Mouse (Mus musculus) stomach, postnatal 0 days (tissue): Measurements from ENCODE around the gene Ankrd44. TPM values are rescaled to one million over a fixed set of nuclear protein-coding genes. Genes with fewer than 3 reads are reported as not detected.
"Not testable (repeated sequence)": the region's sequence is repeated elsewhere in the genome, so short reads cannot be mapped to it uniquely, and the experiment has no call there.

Experiments
- ATAC-seq: fragments of 200-750 bp; cut with Nextera tagmentation; 2 replicates; pipeline ENCODE4 v1.8.0; 2017; ENCODE audit not compliant: low FRiP score, low TSS enrichment
- DNase-seq: peaks from one replicate; pipeline ENCODE4 v3.0.0-alpha.2; 2016; ENCODE audit warnings: low spot score
- H3K27ac ChIP-seq: fragments of 300-500 bp; sonication (generic); replicated peaks from 2 replicates; pipeline ENCODE4 v1.5.1; 2014; ENCODE audit warnings: mild to moderate bottlenecking, control low read depth
- H3K27me3 ChIP-seq: fragments of 300-500 bp; sonication (generic); 2 replicates; pipeline ENCODE4 v1.6.1; 2014; ENCODE audit warnings: low read length; ENCODE audit not compliant: control insufficient read depth, insufficient read depth
- H3K36me3 ChIP-seq: fragments of 300-500 bp; sonication (generic); 2 replicates; pipeline ENCODE4 v1.6.1; 2014; ENCODE audit warnings: low read length, mixed read lengths; ENCODE audit not compliant: control insufficient read depth, insufficient read depth
- H3K4me1 ChIP-seq: fragments of 300-500 bp; sonication (generic); replicated peaks from 2 replicates; pipeline ENCODE4 v1.6.1; 2014; ENCODE audit warnings: antibody characterized with exemption; ENCODE audit not compliant: control insufficient read depth, insufficient read depth
- H3K4me2 ChIP-seq: fragments of 300-500 bp; sonication (generic); replicated peaks from 2 replicates; pipeline ENCODE4 v1.6.1; 2014; ENCODE audit warnings: low read depth, mild to moderate bottlenecking, control low read depth, moderate library complexity
- H3K4me3 ChIP-seq: fragments of 300-500 bp; sonication (generic); 2 replicates; pipeline ENCODE4 v1.5.1; 2014; ENCODE audit warnings: low read depth, low read length, control low read depth
- H3K9ac ChIP-seq: fragments of 300-500 bp; sonication (generic); 2 replicates; pipeline ENCODE4 v1.6.1; 2014; ENCODE audit warnings: mild to moderate bottlenecking, low read length, control low read depth, mixed read lengths
- H3K9me3 ChIP-seq: fragments of 300-500 bp; sonication (generic); 2 replicates; pipeline ENCODE4 v1.6.1; 2016; ENCODE audit warnings: low read length; ENCODE audit not compliant: control insufficient read depth
- CTCF ChIP-seq: IDR thresholded peaks from 2 replicates; pipeline ENCODE4 v1.5.1; 2016; ENCODE audit warnings: antibody characterized with exemption, low read depth, mild to moderate bottlenecking, moderate library complexity
- EP300 ChIP-seq: optimal IDR thresholded peaks from 2 replicates; pipeline ENCODE3; 2016; ENCODE audit warnings: antibody characterized with exemption
- WGBS: fragments of 180-500 bp; shearing (Covaris S2); extraction: QIAGEN DNeasy Blood & Tissue Kit; methylation state at CpG from one replicate; pipeline ENCODE4 v1.1.7; 2014; 5-methylcytosine and 5-hydroxymethylcytosine counted together
- polyA plus RNA-seq: library from polyadenylated mRNA; unstranded; fragments of >200 nt; fragmentation: Nextera tagmentation; extraction: Ambion mirVana; gene quantifications from 2 replicates; pipeline ENCODE4 v1.2.1, GENCODE M21; 2015

The Ankrd44 gene
- polyA plus RNA-seq, 1 experiment from 2014 or later = 7.8 TPM

- WGBS = 67% methylated on average over 9 of the region's 9 CpGs
- Histone ChIP-seq H3K9me3 (no peaks in the 10 kb centered on the region), H3K4me1 (no peaks in the 10 kb centered on the region), H3K4me3 (no peak overlapping the region), H3K27ac (no peak overlapping the region), H3K4me2 (no peak overlapping the region), H3K27me3 (no peaks in the 10 kb centered on the region), H3K9ac (no peak overlapping the region), H3K36me3 (no peaks in the 10 kb centered on the region)
- ATAC-seq (no peak), DNase-seq (no peak)
- TF ChIP-seq CTCF (no peak), EP300 (no peak)
These were observed 34.5 kb upstream of the Ankrd44 start for GRCm38 (mm10) chr1:54960613-54961165.

GRCm38 (mm10) chr1:54958525-54958924 lies 32.3 kb upstream of the Ankrd44 start:
- 65% methylated on average over 3 of the region's 3 CpGs for WGBS
- no peak for DNase-seq

DNA sequence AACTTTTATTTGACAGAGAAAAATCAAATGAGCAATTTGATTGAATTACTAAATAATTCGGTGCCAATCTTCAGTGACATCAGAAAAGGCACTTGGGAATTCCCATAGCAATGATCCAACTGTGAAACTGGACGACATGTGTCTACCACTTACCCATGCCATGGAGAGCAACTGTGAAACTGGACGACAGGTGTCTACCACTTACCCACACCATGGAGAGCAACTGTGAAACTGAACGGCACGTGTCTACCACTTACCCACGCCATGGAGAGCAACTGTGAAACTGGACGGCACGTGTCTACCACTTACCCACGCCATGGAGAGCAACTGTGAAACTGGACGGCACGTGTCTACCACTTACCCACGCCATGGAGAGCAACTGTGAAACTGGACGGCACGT lies 30.8 kb upstream of the Ankrd44 start:
- H3K4me2 ChIP-seq, ATAC-seq, H3K4me1 ChIP-seq, H3K4me3 ChIP-seq, H3K27me3 ChIP-seq, H3K36me3 ChIP-seq, H3K9ac ChIP-seq, H3K9me3 ChIP-seq, H3K27ac ChIP-seq, DNase-seq: not testable (repeated sequence)
- 90% methylated on average over 8 of the region's 14 CpGs for WGBS

More at GRCm38 (mm10) chr1:54958525-54958924, 32.3 kb upstream of the Ankrd44 start:
- no peak for ATAC-seq
- peak; percentile 48 for TF ChIP-seq CTCF
- TF ChIP-seq EP300 = no peak
- Histone ChIP-seq H3K9me3 (no peaks in the 10 kb centered on the region), H3K4me2 (no peak overlapping the region), H3K4me3 (no peak overlapping the region), H3K9ac (no peak overlapping the region), H3K36me3 (no peaks in the 10 kb centered on the region), H3K4me1 (no peaks in the 10 kb centered on the region), H3K27ac (no peak overlapping the region), H3K27me3 (no peaks in the 10 kb centered on the region)

- H3K4me2 ChIP-seq = no peak overlapping the region
- no peaks in the 10 kb centered on the region for H3K4me1 ChIP-seq
- H3K27me3 ChIP-seq = no peaks in the 10 kb centered on the region
- TF ChIP-seq CTCF = peak; percentile 28; the same call in 1 of the 2 replicates
- no peak for TF ChIP-seq EP300
- no peaks in the 10 kb centered on the region for H3K9me3 ChIP-seq
- H3K27ac ChIP-seq = no peak overlapping the region
- no peak overlapping the region for H3K9ac ChIP-seq
- 78% methylated on average over 4 of the region's 4 CpGs for WGBS
- no peak overlapping the region for H3K4me3 ChIP-seq
- H3K36me3 ChIP-seq = no peaks in the 10 kb centered on the region
- ATAC-seq (no peak), DNase-seq (no peak)
These were observed 28.7 kb upstream of the Ankrd44 start for GRCm38 (mm10) chr1:54954856-54955255.

DNA sequence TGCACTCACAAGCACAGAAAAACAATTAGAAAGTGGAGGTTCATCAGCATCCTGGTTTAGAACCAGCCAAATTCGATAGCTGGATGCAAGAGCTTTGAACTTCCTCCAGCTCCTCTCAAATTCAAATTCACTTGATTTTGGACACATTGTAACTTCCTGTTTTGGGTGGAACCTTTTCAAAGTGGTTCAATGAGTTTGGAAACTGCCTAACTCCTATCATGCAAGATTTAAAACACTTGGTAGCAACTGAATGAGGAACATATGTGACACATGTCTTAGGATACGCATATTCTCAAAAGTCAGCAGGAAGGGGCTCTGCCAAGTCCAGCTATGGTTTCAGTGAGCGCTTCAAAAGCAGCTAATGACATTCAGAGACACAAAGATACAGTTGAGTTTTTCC lies 18.5 kb upstream of the Ankrd44 start:
- Histone ChIP-seq H3K4me3 (no peak overlapping the region), H3K9me3 (no peaks in the 10 kb centered on the region), H3K4me2 (no peak overlapping the region), H3K4me1 (no peaks in the 10 kb centered on the region), H3K36me3 (no peaks in the 10 kb centered on the region), H3K27ac (no peak overlapping the region), H3K9ac (no peak overlapping the region), H3K27me3 (no peaks in the 10 kb centered on the region)
- ATAC-seq = no peak
- TF ChIP-seq CTCF (no peak), EP300 (no peak)
- no peak for DNase-seq
- WGBS = 61% methylated on average over 3 of the region's 3 CpGs

DNA sequence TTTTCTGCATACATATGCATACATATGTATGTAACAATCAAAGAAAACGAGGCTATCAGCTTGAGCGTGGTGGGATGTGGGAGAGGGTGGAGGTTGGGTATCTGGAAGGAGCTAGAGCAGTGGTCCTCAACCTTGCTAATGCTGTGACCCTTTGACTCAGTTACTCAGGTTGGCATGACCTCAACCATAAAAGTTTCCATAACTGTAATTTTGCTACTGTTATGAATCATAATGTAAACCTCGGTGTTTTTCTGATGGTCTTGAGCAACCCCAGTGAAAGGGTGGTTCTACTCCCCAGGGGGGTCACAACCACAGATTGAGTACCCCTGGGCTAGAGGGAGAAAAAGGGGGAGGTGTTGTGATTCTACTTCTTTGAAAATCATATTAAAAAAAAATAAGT lies 9.3 kb upstream of the Ankrd44 start:
- no peak overlapping the region for H3K4me3 ChIP-seq
- H3K4me1 ChIP-seq = no peaks in the 10 kb centered on the region
- no peaks in the 10 kb centered on the region for H3K36me3 ChIP-seq
- WGBS = 78% methylated on average over 3 of the region's 3 CpGs
- no peaks in the 10 kb centered on the region for H3K27me3 ChIP-seq
- H3K27ac ChIP-seq = no peak overlapping the region
- TF ChIP-seq EP300 (no peak), CTCF (no peak)
- DNase-seq = no peak
- H3K4me2 ChIP-seq = no peak overlapping the region
- no peak overlapping the region for H3K9ac ChIP-seq
- no peaks in the 10 kb centered on the region for H3K9me3 ChIP-seq
- no peak for ATAC-seq
